In the genomic region with DNA sequence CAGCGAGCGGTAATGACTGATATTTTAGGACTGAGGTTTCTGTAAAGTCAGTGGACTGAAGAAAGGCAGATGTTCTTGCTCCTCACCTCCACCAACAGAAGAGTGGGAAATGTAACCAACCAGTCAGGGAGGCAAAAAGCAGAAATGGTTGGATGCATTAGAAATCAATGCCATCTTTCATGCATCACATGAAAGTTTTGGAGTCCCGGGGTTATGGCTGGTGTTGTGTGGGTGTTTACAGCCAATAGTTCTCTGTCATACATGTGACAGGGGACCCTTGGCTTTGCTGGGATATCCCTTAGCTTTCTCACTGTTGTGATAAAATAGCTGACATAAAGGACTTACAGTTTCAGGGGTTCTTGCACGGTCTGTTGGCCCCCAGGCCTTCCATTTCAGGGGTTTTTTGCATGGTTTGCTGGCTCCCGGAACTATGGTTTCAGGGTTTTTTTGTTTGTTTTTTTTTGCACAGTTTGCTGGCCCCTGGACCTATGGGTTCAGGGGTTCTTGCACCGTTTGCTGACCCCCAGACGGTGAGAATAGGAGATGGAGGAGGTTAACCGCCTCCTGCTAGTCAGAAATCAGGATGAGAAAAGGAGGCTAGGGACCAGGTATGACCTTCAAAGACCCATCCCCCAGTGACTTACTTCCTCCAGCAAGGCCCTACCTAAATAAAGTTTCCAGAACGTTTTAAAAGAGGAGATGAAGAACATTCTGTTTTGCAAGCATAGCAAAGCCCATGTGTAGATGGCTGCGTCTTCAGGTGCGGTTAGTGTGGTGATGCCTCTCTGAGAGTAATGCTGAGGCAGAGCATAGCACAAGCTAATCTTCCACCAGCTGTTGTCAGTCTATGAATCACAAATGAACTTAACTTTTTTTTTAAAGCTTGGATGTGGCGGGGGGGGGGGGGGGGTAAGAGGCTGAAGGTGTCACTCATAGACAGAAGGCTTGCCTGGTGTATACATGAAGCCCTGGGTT, we compare ENCODE assay signal across 19 mouse cellular contexts. TPM values are rescaled to one million over a fixed set of nuclear protein-coding genes. Genes with fewer than 3 reads are reported as not detected.
DNase-seq lines count a peak whose midpoint lies in the region; ATAC-seq and TF ChIP-seq lines count a peak whose summit lies in the region.
"Had no signal": no experiment of that assay in that cellular context is flagged by ENCODE, and none has a peak within 500 bp of the region (broad histone marks: within the 10 kb centered on the region; RNA-seq: fewer than 3 reads in every experiment).

No protein-coding gene starts in this region.

- H3K4me2 ChIP-seq in liver, embryonic 13.5 days, result no peak overlapping the region
- no peak overlapping the region for H3K4me2 ChIP-seq in intestine, postnatal 0 days (replicated peaks; ENCODE audit: low read depth)
- H3K4me2 ChIP-seq in hindbrain, embryonic 14.5 days (replicated peaks), result no peak overlapping the region
- H3K4me2 ChIP-seq: heart, embryonic 15.5 days had no signal

- 73% methylated on average over 12 of the region's 12 CpGs for WGBS in liver, embryonic 13.5 days (ENCODE audit: insufficient replicate concordance)
- WGBS in intestine, postnatal 0 days, result 81% methylated on average over 12 of the region's 12 CpGs
- WGBS in hindbrain, embryonic 14.5 days, result 83% methylated on average over 12 of the region's 12 CpGs

- ATAC-seq in liver, embryonic 13.5 days (ENCODE audit: low read depth), result no peak
- ATAC-seq in intestine, postnatal 0 days, result no peak
- ATAC-seq in hindbrain, embryonic 14.5 days (ENCODE audit: low FRiP score), result no peak
- ATAC-seq: forebrain, embryonic 14.5 days; midbrain, embryonic 16.5 days had no signal

- no peak for TF ChIP-seq EP300 in ES-Bruce4 (IDR thresholded peaks at IDR 0.05; ENCODE audit: insufficient read depth, low read depth, low read length)

- no peak overlapping the region for H3K9ac ChIP-seq in liver, embryonic 13.5 days
- 0 out of 2 replicates have a peak overlapping the region, but pooled peaks have one; percentile 7 for H3K9ac ChIP-seq in ES-Bruce4 (ENCODE audit: low read depth, poor library complexity, severe bottlenecking)
- H3K9ac ChIP-seq in intestine, postnatal 0 days (ENCODE audit: low read depth, low read length), result no peak overlapping the region
- H3K9ac ChIP-seq in hindbrain, embryonic 14.5 days, result no peak overlapping the region
- H3K9ac ChIP-seq: heart, embryonic 15.5 days; liver, embryonic 14.5 days had no signal

- TF ChIP-seq POLR2A in ES-Bruce4 (IDR thresholded peaks at IDR 0.05; ENCODE audit: insufficient read depth, low read length), result no peak

- H3K4me3 ChIP-seq in liver, embryonic 13.5 days (replicated peaks), result no peak overlapping the region
- H3K4me3 ChIP-seq in ES-Bruce4 (ENCODE audit: low read depth, low read length), result no peak overlapping the region
- no peak overlapping the region for H3K4me3 ChIP-seq in intestine, postnatal 0 days (ENCODE audit: low read depth, low read length)
- H3K4me3 ChIP-seq in hindbrain, embryonic 14.5 days (replicated peaks; ENCODE audit: low read length), result no peak overlapping the region
- H3K4me3 ChIP-seq: embryonic facial prominence, embryonic 10.5 days; heart, embryonic 15.5 days had no signal

- no peak for DNase-seq in liver, embryonic 13.5 days
- no peak for DNase-seq in liver
- DNase-seq in B cell, adult 2 months, result peak; percentile 39 to 41
- peak; percentile 93 for DNase-seq in naive thymus-derived CD4-positive, alpha-beta T cell, adult 2 months (ENCODE audit: low read depth)
- no peak for DNase-seq in hindbrain, embryonic 14.5 days (ENCODE audit: low spot score)
- DNase-seq in ovary, adult 18-20 months (ENCODE audit: low spot score), result no peak
- DNase-seq: adrenal gland, postnatal 14 days; cerebellum, adult 2 months; layer of hippocampus, postnatal 36 days; left cerebral cortex, postnatal 4 days; lung, postnatal 10 days had no signal

- no peaks in the 10 kb centered on the region for H3K27me3 ChIP-seq in liver, embryonic 13.5 days
- no peaks in the 10 kb centered on the region for H3K27me3 ChIP-seq in ES-Bruce4 (ENCODE audit: control insufficient read depth, insufficient read depth, low read length, poor library complexity, severe bottlenecking)
- H3K27me3 ChIP-seq in intestine, postnatal 0 days (replicated peaks; ENCODE audit: control insufficient read depth, insufficient read depth, low read length), result no peaks in the 10 kb centered on the region
- no peaks in the 10 kb centered on the region for H3K27me3 ChIP-seq in hindbrain, embryonic 14.5 days (ENCODE audit: control insufficient read depth, insufficient read depth, low read length)
- H3K27me3 ChIP-seq: heart, embryonic 15.5 days had no signal

- peaks cover 69% of the 10 kb centered on the region for H3K4me1 ChIP-seq in liver, embryonic 13.5 days (replicated peaks)
- H3K4me1 ChIP-seq in ES-Bruce4 (ENCODE audit: control insufficient read depth, insufficient read depth, low read length), result peaks cover 14% of the 10 kb centered on the region
- no peaks in the 10 kb centered on the region for H3K4me1 ChIP-seq in intestine, postnatal 0 days (replicated peaks; ENCODE audit: control insufficient read depth, insufficient read depth, low read length)
- no peaks in the 10 kb centered on the region; the same call in 1 of the 2 replicates for H3K4me1 ChIP-seq in hindbrain, embryonic 14.5 days (replicated peaks; ENCODE audit: control insufficient read depth, insufficient read depth, low read length)

- no peaks in the 10 kb centered on the region for H3K36me3 ChIP-seq in liver, embryonic 13.5 days
- no peaks in the 10 kb centered on the region for H3K36me3 ChIP-seq in ES-Bruce4 (ENCODE audit: control insufficient read depth, insufficient read depth, low read length, poor library complexity, severe bottlenecking)
- H3K36me3 ChIP-seq in intestine, postnatal 0 days (ENCODE audit: control insufficient read depth, insufficient read depth), result no peaks in the 10 kb centered on the region
- H3K36me3 ChIP-seq in hindbrain, embryonic 14.5 days (replicated peaks; ENCODE audit: control insufficient read depth, insufficient read depth), result no peaks in the 10 kb centered on the region; the same call in 1 of the 2 replicates
- H3K36me3 ChIP-seq: heart, embryonic 15.5 days had no signal

- peak overlapping the region; percentile 6; the same call in 1 of the 2 replicates for H3K27ac ChIP-seq in liver, embryonic 13.5 days
- H3K27ac ChIP-seq in ES-Bruce4 (ENCODE audit: insufficient read depth, low read length), result peak overlapping the region; percentile 47
- H3K27ac ChIP-seq in intestine, postnatal 0 days (ENCODE audit: low read depth, low read length), result no peak overlapping the region
- H3K27ac ChIP-seq in hindbrain, embryonic 14.5 days, result no peak overlapping the region
- H3K27ac ChIP-seq: embryonic facial prominence, embryonic 10.5 days; heart, embryonic 15.5 days; kidney, postnatal 0 days; liver, embryonic 14.5 days had no signal

- no peak for TF ChIP-seq CTCF in ES-Bruce4 (IDR thresholded peaks at IDR 0.05; ENCODE audit: low read depth, low read length)
- no peak for TF ChIP-seq CTCF in intestine, postnatal 0 days (IDR thresholded peaks at IDR 0.05; ENCODE audit: low read depth)

- no peaks in the 10 kb centered on the region for H3K9me3 ChIP-seq in liver, embryonic 13.5 days (replicated peaks)
- H3K9me3 ChIP-seq in ES-Bruce4 (replicated peaks; ENCODE audit: control insufficient read depth, insufficient read depth, low read length, poor library complexity, severe bottlenecking), result no peaks in the 10 kb centered on the region
- no peaks in the 10 kb centered on the region for H3K9me3 ChIP-seq in intestine, postnatal 0 days (ENCODE audit: control insufficient read depth)
- H3K9me3 ChIP-seq in hindbrain, embryonic 14.5 days (ENCODE audit: control insufficient read depth, low read length), result no peaks in the 10 kb centered on the region
- H3K9me3 ChIP-seq: heart, embryonic 15.5 days had no signal

RNA-seq across cellular contexts. Expression of gene Pitpnc1, which starts 27.1 kb away (rescaled TPM):
- 7.4 and 8.3 TPM in 2 replicates for polyA plus RNA-seq in liver, embryonic 13.5 days (2015; fragmentation: Nextera tagmentation; extraction: Ambion mirVana)
- polyA plus RNA-seq in ES-Bruce4 (2011; ENCODE audit: insufficient read depth, insufficient read length, low read depth, missing spikeins), result 25.4 and 27.1 TPM in 2 replicates
- 4.4 and 4.8 TPM in 2 replicates for polyA plus RNA-seq in intestine, postnatal 0 days (2015; fragmentation: Nextera tagmentation; extraction: Ambion mirVana)
- polyA plus RNA-seq in hindbrain, embryonic 14.5 days (2014; fragmentation: Nextera tagmentation; extraction: Ambion mirVana), result 43.3 and 45.7 TPM in 2 replicates

RNA-seq across cellular contexts. Expression of gene Psmd12, which starts 35.9 kb away (rescaled TPM):
- 134 and 159 TPM in 2 replicates for polyA plus RNA-seq in liver, embryonic 13.5 days (2015; fragmentation: Nextera tagmentation; extraction: Ambion mirVana)
- 155 and 167 TPM in 2 replicates for polyA plus RNA-seq in ES-Bruce4 (2011; ENCODE audit: insufficient read depth, insufficient read length, low read depth, missing spikeins)
- 89.4 and 95.2 TPM in 2 replicates for polyA plus RNA-seq in intestine, postnatal 0 days (2015; fragmentation: Nextera tagmentation; extraction: Ambion mirVana)
- 159 and 165 TPM in 2 replicates for polyA plus RNA-seq in hindbrain, embryonic 14.5 days (2014; fragmentation: Nextera tagmentation; extraction: Ambion mirVana)

Comparison
In these comparisons a context has a peak if more than half of its experiments do, and no peak if none do; other contexts are left out.
1. DNase-seq: peak in B cell, adult 2 months (2 of 2) and naive thymus-derived CD4-positive, alpha-beta T cell, adult 2 months (single experiment); none in liver, embryonic 13.5 days (single experiment), liver (single experiment), hindbrain, embryonic 14.5 days (single experiment) and ovary, adult 18-20 months (single experiment).
2. H3K27ac ChIP-seq: peak in liver, embryonic 13.5 days (single experiment) and ES-Bruce4 (single experiment); none in intestine, postnatal 0 days (single experiment) and hindbrain, embryonic 14.5 days (single experiment).